12 mouse cellular contexts compared by ENCODE assay signal in the genomic region with DNA sequence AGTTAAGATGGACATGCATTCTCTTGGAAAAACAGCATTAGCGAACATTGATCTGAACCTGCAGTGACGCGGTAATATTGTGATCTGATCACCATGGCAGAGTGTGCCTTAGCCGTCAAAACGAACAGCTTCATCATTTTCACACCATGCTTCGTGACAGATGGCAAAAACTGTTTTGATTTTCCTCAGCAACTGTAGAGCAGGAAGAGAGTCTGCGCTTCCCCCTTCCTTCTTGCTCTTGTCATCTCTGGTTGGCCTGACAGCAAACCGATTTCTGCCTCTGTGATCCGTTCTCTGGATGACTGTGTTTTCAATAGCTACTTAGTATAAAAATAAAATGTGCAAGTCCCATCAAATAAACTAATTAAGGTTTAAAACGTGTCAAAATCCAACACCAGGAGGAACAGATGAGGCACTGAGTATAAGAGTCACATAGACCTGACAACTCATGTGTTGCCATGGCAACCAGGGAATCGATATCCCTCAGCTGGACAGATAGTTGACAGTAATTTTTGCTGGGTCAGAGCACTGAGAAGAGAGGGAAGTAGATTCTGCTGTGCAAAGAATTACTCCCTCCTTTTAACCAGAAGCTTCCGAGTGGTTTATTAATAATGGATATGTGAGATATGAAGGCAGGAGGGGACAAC.
DNase-seq lines count a peak whose midpoint lies in the region; ATAC-seq lines count a peak whose summit lies in the region.
"Had no signal": no experiment of that assay in that cellular context is flagged by ENCODE, and none has a peak within 500 bp of the region (broad histone marks: within the 10 kb centered on the region; RNA-seq: fewer than 3 reads in every experiment).

No protein-coding gene starts in this region.

- H3K36me3 ChIP-seq in neural tube, embryonic 15.5 days, result no peaks in the 10 kb centered on the region
- H3K36me3 ChIP-seq: liver, embryonic 15.5 days had no signal

- no peaks in the 10 kb centered on the region for H3K27me3 ChIP-seq in neural tube, embryonic 15.5 days (replicated peaks)
- H3K27me3 ChIP-seq: liver, embryonic 15.5 days had no signal

- no peak overlapping the region for H3K4me2 ChIP-seq in neural tube, embryonic 15.5 days
- H3K4me2 ChIP-seq: liver, embryonic 15.5 days had no signal

- H3K4me3 ChIP-seq in neural tube, embryonic 15.5 days (replicated peaks), result no peak overlapping the region
- H3K4me3 ChIP-seq: liver, embryonic 15.5 days had no signal

- H3K4me1 ChIP-seq in neural tube, embryonic 15.5 days, result no peaks in the 10 kb centered on the region
- H3K4me1 ChIP-seq: liver, embryonic 15.5 days had no signal

- WGBS in neural tube, embryonic 15.5 days, result 72% methylated on average over 12 of the region's 12 CpGs

- peak; percentile 45; the same call in 1 of the 2 replicates for ATAC-seq in neural tube, embryonic 15.5 days (ENCODE audit: low FRiP score)
- no peak for ATAC-seq in megakaryocyte-erythroid progenitor cell, adult 5-6 weeks (replicated peaks; ENCODE audit: low FRiP score, low TSS enrichment, poor library complexity, severe bottlenecking)
- ATAC-seq: Patski had no signal

- no peak overlapping the region for H3K9ac ChIP-seq in neural tube, embryonic 15.5 days (replicated peaks)
- H3K9ac ChIP-seq: liver, embryonic 15.5 days had no signal

- no peak overlapping the region for H3K27ac ChIP-seq in neural tube, embryonic 15.5 days (replicated peaks)
- H3K27ac ChIP-seq: liver, embryonic 15.5 days had no signal

- H3K9me3 ChIP-seq in neural tube, embryonic 15.5 days (replicated peaks), result no peaks in the 10 kb centered on the region
- H3K9me3 ChIP-seq: liver, embryonic 15.5 days had no signal

- DNase-seq in left cerebral cortex, adult 18-20 months (ENCODE audit: low spot score in 2 of 2), result peak; percentile 4 to 5
- DNase-seq in left cerebral cortex, adult 11 months (ENCODE audit: low spot score), result no peak
- peak; percentile 3 to 44 for DNase-seq in frontal cortex, postnatal 36 days (ENCODE audit: low spot score in 2 of 2)
- peak; percentile 34 to 44 for DNase-seq in layer of hippocampus, postnatal 10 days (ENCODE audit: low spot score in 2 of 2)
- no peak for DNase-seq in adrenal gland, postnatal 36 days
- DNase-seq in adipocyte (ENCODE audit: low spot score), result no peak
- DNase-seq: heart, postnatal 10 days; kidney, postnatal 14 days had no signal

Comparison
In these comparisons a context has a peak if more than half of its experiments do, and no peak if none do; other contexts are left out.
1. DNase-seq: peak in left cerebral cortex, adult 18-20 months (2 of 2), frontal cortex, postnatal 36 days (2 of 2) and layer of hippocampus, postnatal 10 days (2 of 2); none in left cerebral cortex, adult 11 months (single experiment), adrenal gland, postnatal 36 days (0 of 2) and adipocyte (single experiment).